ENCODE assay signal across 8 mouse cellular contexts in genomic region chr3:86844804-86845481, GRCm38 (mm10).
A peak's percentile ranks its signal among the peaks of the same experiment; 100 is the strongest.
DNase-seq lines count a peak whose midpoint lies in the region; TF ChIP-seq lines count a peak whose summit lies in the region.

No protein-coding gene starts in this region.

- 12% methylated on average over 8 of the region's 8 CpGs for WGBS in embryonic facial prominence, embryonic 10.5 days
- WGBS in kidney, adult 2 months, result 35% methylated on average over 8 of the region's 8 CpGs

- peaks cover 63% of the 10 kb centered on the region for H3K4me1 ChIP-seq in embryonic facial prominence, embryonic 10.5 days
- H3K4me1 ChIP-seq in kidney, adult 2 months (ENCODE audit: control insufficient read depth, insufficient read depth, low read length), result peaks cover 2% of the 10 kb centered on the region; the same call in 1 of the 2 replicates

- no peak for TF ChIP-seq POLR2A in kidney, adult 2 months (IDR thresholded peaks at IDR 0.05; ENCODE audit: low read depth, low read length)

- H3K9me3 ChIP-seq in embryonic facial prominence, embryonic 10.5 days, result no peaks in the 10 kb centered on the region

- H3K36me3 ChIP-seq in embryonic facial prominence, embryonic 10.5 days (replicated peaks), result no peaks in the 10 kb centered on the region
- H3K36me3 ChIP-seq in kidney, adult 2 months (ENCODE audit: control insufficient read depth, insufficient read depth, low read length), result no peaks in the 10 kb centered on the region

- peak overlapping the region; percentile 19; the same call in 1 of the 2 replicates for H3K4me3 ChIP-seq in embryonic facial prominence, embryonic 10.5 days
- H3K4me3 ChIP-seq in kidney, adult 2 months (ENCODE audit: insufficient read depth, low read depth, low read length), result no peak overlapping the region

- H3K27ac ChIP-seq in embryonic facial prominence, embryonic 10.5 days (replicated peaks), result peak overlapping the region; percentile 41; the same call in 1 of the 2 replicates
- no peak overlapping the region for H3K27ac ChIP-seq in kidney, adult 2 months (ENCODE audit: insufficient read depth, low read depth, low read length)

- no peak for TF ChIP-seq CTCF in kidney, adult 2 months (conservative IDR thresholded peaks at IDR 0.05; ENCODE audit: insufficient read depth, insufficient read length, low read depth, low read length)

- H3K27me3 ChIP-seq in embryonic facial prominence, embryonic 10.5 days (replicated peaks; ENCODE audit: low read depth, poor library complexity, severe bottlenecking), result no peaks in the 10 kb centered on the region
- no peaks in the 10 kb centered on the region for H3K27me3 ChIP-seq in kidney, adult 2 months (replicated peaks; ENCODE audit: control insufficient read depth, insufficient read depth, low read length)

- DNase-seq in layer of hippocampus, adult 11-12 months (ENCODE audit: low spot score), result peak; percentile 54
- no peak for DNase-seq in layer of hippocampus, postnatal 36 days
- DNase-seq in embryonic facial prominence, embryonic 10.5 days (ENCODE audit: low spot score), result no peak
- DNase-seq in induced T-regulatory cell, adult 2 months (ENCODE audit: low read depth), result peak; percentile 86
- peak; percentile 54 to 63 for DNase-seq in right cerebral cortex, adult 2 months (ENCODE audit: low spot score in 2 of 2)
- no peak for DNase-seq in c-Kit-positive CD71-positive TER-119-positive erythroid progenitor cells, embryonic 14.5 days (ENCODE audit: low spot score)
- DNase-seq in kidney, adult 2 months, result no peak
- DNase-seq in kidney, postnatal 4 days, result no peak

Comparison
In these comparisons a context has a peak if more than half of its experiments do, and no peak if none do; other contexts are left out.
1. DNase-seq: peak in layer of hippocampus, adult 11-12 months (single experiment), induced T-regulatory cell, adult 2 months (single experiment) and right cerebral cortex, adult 2 months (2 of 2); none in layer of hippocampus, postnatal 36 days (0 of 2), embryonic facial prominence, embryonic 10.5 days (single experiment), c-Kit-positive CD71-positive TER-119-positive erythroid progenitor cells, embryonic 14.5 days (single experiment), kidney, adult 2 months (single experiment) and kidney, postnatal 4 days (0 of 2).